Mouse (Mus musculus): Measurements from ENCODE around the gene Odc1.
A peak's percentile ranks its signal among the peaks of the same experiment; 100 is the strongest.
"Not testable (repeated sequence)": the region's sequence is repeated elsewhere in the genome, so short reads cannot be mapped to it uniquely, and the experiment has no call there.

Odc1 gene

DNA sequence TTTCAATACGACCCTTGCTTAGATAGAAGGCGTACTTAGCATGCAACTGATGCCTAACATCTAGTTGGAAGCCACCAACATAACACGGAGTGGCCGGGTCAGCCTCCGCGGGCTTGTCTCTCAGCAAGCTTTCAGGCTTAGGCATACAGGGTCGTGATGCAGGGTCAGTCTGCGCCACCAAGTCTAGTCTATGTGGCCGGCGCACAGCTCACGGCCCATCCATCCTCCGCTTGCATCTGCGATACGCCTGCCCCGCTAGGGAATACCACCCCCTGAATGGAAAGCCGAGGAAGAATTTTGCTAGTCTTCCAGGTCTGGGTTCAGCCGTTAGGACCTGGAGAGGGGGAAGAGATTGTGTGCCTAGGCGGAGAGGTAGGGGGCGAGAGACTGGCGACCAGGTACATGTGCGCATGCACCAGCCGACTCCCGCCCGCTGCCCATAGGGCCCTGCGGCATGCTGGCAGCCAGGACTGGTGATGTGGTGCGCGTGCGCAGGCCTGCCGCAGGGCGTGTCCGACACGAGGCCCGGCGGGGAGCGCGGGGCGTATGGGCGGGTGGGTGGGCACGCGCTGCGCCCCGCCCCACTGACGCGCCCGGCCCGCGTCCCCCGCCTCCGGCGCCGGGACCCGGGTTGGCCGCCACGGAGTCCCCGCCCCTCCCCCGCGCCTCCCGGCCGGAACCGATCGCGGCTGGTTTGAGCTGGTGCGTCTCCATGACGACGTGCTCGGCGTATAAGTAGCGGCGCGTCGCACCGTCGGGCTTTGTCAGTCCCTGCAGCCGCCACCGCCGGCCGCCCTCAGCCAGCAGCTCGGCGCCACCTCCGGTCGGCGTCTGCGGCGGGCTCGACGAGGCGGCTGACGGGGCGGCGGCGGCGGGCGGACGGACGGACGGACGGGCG lies at the start of gene Odc1:
TSS of gene Odc1 (plus strand) at position 586 of the 898 bp plus-strand sequence.
- peak; percentile 99 for DNase-seq

DNA sequence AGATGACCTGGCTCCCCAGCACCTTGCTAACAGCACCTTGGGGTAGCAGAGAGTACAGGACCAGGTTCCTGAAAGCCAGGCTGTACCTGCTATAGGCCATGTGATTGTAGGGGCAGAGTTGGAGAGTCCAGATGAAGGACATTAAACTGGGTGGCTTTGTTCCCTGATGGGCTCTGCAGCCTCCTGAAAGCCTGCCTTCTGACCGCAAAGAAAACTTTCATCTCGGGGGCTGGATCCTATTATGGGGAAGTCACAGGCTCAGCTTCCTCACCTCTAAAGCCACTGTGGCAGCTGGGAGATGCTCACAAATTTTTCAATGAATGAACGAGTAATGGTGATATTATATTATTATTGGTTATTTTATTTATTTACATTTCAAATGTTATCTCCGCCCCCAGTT lies 49.8 kb upstream of the Odc1 start:
- DNase-seq, result no peak

DNA sequence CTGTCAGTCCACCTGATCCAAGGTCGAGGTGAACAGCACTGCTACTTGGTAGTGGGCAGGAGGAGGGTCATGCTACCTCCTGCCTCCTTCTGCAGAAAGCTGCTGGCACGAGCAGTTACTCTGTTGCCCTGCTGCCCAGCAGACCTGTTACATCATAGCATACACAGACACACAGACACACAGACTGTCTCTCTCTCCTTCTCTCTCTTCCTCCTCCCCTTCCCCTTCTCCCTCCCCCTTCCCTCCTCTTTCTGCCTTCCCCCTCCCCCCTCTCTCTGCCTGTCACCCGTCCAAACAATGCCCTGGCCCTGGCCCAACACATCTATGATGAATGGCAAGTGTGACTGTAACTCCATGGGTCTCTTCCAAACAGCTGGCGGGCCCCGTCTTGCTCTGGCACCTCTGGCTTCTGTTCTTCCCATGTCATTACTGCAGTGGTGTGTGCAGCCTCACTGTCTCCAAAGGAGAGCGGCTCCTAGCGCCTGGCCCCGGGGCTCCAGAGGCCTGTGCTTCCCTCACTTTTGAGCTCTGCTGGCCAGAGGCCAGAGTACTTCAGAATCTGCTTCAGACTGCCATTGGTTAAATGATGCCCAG lies 48.6 kb upstream of the Odc1 start:
- DNase-seq, result peak; percentile 77 to 84

DNA sequence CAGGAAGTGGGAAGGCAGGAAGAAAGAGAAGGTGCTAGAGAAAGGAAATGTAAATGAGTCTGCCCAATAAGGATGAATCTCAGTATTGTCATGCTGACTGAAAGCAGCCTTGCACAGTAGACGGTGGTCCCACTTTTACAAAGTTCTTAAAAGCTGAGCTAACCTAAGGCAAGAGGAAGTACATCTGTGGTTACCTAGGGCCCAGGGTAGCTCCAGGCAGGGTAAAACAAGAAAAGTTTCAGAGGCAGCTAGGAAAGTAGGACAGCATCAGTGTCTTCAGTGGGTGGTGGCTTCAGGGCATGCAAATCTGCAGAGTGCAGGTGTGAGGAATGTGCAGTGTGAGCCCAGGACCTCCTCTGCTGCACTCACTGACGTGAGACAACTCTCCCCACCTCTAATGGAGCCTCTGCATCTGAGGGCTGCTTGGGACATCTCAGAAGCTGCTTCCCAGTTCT lies 38.9 kb upstream of the Odc1 start:
- no peak for DNase-seq

DNA sequence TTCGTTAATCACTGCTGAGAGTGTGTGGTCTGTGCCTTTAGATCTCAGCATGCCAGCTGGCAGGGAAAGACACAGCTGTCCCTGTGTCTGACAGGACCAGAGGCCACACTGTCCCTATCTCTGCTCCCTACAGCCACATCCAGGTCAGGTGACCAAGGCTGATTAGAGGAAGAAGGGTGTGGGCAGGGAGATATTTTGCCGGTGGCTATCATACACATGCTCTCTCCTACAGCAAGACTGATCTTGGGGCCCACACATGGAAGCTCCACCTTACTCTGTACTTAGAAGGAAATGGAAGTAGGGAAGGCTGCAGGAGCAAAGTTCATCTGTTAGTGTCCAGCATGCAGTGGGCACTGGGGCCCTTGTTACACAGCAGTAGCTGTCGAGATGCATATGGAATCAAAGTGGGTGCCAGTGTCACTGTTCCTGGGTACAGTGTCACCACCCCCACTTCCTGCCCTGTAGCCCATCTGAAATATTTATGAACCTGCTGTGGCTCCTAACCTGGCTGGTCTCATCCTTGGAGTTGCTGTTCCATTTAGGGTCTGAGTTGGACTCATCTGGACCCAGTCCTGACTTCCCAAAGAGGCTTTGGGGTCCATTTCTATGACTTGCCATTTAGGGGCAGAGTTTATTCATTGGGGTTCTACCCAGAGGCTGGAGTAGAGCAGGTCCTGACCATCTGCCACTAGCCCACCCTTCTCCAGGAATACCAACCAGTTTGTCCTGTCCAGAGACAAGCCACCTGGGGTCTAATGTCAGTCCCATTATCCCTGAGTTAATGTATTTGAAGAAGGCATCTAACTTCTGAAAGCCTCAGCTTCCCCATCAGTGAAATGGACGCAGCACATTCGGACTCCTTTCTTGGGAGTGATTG lies 38.2 kb upstream of the Odc1 start:
- DNase-seq, result peak in 1 of 2 experiments; percentile 12

DNA sequence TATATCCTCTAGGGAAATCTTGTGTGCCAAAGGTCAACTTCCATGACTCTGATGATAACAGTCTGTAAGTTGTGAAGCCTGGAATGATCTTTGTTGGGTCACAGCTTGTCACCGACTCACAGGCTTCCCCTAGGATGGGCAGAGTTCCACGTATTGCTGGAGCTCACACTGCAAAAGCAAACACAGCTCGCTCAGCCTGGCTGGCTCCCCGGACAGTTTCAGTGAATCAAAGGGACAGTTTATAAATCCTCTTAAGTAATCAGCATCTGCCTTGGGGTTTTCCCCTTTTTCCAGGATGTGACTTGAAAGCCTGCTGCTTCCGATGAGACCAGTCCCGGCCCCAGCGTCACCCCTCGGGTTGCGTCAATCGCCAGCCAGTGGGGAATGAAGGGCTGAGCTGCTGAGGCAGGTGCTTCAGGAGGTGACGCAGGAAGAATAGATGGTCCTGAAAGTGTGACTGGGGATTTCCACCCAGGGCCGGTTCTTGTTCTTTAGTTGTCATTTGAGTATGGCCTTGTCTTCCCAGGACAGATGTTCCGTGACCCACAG lies 37.5 kb upstream of the Odc1 start:
- peak; percentile 56 to 76 for DNase-seq

DNA sequence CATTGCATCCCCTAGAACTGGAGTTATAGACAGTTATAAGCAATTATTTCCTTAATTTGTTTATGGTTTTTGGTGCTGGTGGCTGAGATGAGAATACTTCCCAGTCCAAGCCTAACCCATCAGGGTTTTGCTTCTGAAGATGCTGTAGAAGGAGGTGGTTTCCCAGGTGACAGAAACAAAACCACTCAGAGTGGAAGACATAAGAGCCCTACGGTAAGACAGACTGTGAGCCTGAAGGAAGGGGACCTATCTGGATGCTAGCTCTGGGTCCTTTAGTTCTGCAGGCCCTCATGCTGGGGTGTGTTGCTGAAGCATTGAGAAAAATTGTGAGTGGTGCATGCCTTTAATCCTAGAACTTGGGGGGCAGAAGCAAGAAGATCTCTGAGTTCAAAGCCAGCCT lies 35.3 kb upstream of the Odc1 start:
- no peak for DNase-seq

DNA sequence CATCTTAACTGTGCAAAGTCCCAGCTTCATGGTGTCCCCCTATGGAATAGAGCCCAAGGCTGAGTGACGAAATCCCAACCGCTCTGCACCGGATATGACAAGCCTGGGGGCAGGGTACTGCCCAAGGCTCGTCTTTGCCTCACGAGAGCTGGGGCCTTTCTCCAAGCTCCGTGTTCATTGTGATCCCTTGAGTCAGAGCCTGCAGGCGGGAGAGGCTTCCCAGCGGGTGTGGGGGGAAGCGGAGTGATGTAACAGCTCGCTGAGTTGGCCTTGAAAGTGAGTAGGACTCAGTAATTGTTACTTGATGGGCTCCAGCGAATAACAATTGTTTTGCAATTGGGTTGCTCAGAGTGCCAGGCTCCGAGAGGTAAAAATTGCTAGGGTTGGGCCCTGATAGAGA lies 34.4 kb upstream of the Odc1 start:
- peak; percentile 25 to 27 for DNase-seq

DNA sequence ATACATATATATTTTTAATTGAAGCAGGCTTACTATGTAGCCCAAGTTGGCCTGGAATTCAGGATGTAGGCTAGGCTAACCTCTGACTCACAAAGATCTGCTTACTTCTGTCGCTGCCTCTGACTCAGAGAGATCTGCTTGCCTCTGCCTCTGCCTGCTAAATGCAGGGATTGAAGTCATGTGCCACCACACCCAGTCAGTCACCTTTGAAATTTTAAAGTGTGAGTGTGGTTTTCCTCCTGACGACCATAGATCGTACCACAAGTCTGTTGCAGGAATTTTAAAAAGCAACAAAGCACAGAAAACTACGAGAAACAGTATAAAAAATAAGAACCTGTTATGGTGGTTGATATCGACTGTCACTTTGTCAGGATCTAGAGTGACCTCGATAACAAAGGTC lies 33.6 kb upstream of the Odc1 start:
- DNase-seq, result no peak

DNA sequence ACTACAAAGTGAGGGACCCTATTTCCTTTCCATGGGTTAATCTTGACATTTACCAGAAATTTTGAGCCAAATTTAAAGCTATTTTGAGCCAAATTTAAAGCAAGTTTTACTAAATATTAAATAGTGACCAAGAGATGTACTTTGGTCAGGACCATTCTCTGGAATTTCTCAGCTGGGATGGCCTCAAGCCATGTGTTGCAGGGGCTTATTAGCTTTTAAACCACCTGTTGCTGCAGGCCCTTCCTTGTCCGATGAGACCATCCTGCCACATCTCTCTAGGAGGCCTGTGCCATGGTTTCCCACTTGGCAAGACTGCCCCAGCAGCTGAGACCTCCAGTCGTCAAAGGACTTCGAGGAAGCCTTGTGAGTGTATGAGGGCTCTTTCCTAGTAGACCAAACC lies 15.4 kb upstream of the Odc1 start:
- no peak for DNase-seq

DNA sequence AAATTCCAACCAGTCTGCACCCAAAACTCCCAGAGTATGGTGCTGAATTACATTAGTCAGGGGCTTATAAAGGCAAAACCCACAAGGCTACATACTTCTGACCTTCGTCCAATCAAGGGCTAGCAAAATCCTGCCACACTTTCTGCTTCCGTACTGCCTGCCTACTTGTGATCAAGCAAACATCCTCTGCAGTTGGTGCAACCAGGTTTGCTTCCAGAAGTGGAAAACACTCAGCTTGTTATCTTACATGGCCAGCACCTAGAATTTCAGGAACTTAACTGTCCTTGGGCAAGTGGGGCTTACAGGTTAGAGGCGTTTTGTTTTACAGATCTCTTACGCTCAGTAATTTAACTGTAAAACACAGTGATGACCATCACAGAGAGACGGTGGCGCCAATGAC lies 14.9 kb upstream of the Odc1 start:
- DNase-seq, result no peak

DNA sequence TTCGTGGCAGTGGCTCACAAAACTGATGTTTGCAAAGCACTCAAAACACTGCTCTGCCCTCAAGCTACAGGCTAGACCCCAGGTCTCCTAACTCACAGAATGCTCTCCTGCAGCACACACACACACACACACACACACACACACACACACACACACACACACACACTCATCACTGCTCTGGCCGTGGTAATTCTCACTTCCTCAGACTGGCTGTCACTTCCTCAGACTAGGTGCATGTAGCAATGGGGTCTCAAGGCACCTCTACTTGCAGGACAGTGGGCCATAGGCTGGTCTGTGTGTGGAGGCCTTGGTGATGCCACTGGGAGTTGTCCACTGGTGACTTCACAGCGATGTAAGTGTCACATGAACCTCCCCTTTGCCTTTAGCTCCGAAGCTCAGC lies 13.8 kb upstream of the Odc1 start:
- no peak for DNase-seq

DNA sequence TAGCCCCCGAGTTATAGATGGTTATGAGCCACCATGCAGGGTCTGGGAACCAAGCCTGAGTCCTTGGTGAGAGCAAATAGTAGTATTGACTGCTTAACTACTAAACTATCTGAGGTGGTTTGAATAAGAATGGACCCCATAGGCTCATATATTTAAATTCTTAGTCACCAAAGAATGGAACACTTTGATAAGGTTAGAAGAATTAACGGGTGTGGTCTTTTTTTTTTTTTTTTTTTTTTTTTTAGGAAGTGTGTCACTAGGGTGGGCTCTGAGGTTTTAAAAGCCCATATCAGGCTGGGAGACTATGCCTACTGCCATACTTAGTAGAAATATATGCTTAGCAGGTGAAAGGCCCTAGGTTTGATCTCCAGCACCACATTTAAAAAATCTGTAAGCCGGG lies 8.4 kb upstream of the Odc1 start:
- DNase-seq, result no peak

DNA sequence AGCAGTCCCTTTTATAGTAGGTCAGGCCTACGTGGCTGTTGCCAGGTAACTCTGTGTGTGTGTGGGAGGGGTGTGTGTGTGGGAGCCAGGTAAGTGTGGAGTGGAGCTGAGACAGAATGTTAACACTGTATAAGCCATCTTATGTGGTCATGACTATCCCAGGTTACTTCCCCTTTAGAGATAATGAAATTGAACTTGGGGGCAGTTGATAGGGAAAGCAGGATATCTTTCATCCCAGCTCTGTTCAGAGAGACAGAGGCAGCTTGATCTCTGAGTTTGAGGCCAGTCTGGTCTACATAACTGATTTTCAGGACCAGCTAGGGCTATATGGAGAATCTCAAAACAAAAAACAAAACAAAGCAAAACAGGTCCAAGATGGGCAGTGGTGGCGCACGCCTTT lies 7.4 kb upstream of the Odc1 start:
- DNase-seq, result no peak

DNA sequence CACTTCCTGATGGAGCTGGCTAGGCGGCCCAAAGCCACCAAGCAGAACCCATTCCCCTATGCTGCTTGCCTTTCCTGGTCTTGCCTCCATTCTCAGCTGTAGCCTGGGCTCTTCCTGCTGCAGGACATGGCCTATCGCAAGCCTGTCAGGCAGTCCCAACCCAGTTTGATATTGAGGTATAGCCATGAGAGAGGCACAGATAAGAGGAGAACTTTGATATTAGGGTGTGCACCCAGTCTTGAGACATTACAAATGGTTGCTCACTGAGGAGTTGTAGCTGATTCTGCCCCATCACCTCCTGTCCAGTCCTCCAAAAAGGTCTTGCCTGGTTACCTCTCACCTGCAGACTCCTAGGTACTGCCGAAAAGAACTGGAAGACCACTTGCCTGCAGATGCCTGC lies 6.5 kb upstream of the Odc1 start:
- no peak for DNase-seq

DNA sequence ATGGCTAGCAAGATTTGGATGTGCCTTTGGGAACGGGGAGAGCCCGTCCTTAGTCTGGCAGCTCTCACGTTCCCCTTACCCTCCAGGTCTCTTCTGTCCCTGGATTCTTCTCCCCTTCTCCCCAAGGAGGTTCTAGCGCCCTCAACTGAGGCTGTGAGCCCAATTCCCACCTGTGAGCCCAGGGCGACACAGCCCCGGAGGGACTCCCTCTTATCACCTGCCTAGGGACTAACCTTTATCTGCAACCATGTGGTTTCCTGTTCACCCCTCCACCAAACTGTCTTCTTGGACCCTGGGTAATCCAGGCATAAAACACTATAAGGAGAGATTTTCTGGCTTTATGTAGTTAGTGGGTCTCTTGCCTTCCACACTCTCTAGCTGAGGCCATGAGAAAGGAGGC lies 5.6 kb upstream of the Odc1 start:
- no peak for DNase-seq

DNA sequence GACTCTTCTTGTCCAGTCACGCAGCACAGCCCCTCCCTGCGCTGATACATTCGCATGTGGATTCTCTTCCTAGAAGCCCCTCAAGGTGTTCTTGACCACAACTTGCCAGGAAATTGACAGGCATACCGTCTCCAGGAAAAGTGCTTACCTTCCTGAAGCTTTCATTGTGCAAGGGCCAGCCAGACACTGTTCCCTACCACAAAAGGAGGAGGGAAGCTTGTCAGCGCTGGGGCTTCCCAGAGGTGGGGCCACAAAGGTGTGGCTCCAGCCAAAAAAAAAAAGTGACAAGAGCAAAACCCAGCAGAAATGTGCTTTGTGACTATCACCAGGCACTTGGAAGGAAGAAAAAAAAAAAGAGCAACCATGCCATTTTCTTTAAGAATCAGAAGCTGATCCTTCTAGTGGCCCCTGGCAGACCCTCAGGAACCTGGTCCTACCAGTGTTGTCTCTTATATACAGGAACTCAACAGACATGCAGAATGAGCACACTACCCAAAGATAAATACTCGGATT lies 4.5 kb upstream of the Odc1 start:
- DNase-seq, result no peak

DNA sequence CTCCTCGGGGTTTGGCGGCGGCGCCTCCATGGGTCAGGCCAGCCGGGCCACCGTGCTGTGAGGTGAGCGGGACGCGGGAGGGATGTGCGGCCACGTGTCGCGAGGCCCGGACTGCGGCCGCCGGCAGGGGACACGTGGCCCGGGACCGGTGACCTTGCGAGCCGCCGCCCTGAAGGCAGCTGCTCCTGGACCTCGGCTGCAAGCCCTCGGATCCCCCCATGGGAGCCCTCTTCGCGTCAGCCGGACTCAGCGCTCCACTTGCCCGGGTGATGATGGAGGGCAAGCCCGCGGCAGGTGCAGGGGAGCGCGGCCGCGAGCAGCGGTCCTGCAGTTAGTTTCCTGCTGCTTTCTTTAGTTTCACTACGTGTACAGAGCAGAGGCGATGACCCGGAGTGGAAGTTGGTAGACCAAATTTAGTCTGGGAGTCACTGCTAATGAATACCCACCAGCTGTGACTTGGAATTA lies 545 bp downstream of the Odc1 start:
- no peak for DNase-seq

DNA sequence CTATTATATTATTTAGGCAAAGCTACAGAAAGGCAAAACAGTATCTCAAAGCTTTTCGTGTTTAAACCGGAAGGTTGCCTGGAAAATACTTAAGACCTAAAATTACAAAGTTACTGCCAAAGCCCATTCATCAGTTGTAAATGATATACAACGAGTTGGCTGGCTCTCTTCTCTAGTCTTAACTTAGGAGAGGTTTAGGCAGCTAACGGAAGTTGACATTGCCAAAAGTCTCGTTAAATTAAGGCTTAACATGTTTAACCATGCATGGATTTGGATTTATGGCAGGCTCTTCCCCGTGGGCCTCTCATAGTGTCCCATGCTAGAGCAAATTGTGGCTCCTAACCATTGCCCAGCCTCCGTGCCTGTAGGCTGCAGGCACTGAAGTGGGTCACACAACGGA lies 1.3 kb downstream of the Odc1 start:
- peak in 1 of 2 experiments; percentile 33 for DNase-seq

DNA sequence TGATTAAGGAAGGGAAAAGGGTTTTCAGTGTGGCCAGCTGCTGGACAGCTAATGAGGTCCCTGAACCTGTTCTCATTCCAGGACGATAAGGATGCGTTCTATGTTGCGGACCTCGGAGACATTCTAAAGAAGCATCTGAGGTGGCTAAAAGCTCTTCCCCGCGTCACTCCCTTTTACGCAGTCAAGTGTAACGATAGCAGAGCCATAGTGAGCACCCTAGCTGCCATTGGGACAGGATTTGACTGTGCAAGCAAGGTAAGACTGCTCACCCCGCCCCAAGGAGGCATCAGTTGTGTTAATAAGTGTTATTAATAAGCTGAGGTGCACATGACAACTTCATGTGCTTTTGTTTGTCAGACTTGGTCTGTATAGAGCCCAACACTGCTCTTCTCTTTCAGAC lies 3.0 kb downstream of the Odc1 start:
- not testable (repeated sequence) for DNase-seq

DNA sequence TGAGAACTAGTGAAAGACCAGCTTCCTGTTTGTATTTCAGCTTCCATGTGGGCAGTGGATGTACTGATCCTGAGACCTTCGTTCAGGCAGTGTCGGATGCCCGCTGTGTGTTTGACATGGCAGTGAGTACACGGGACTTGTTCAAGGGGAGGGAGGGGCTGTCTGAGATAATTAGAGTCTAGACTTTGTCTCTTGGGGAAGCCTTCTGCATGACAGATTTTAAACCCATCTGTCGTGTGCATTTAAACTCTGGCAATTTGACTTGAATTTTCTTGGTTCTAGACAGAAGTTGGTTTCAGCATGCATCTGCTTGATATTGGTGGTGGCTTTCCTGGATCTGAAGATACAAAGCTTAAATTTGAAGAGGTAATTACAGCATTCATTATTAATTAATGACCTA lies 3.9 kb downstream of the Odc1 start:
- DNase-seq, result no peak

DNA sequence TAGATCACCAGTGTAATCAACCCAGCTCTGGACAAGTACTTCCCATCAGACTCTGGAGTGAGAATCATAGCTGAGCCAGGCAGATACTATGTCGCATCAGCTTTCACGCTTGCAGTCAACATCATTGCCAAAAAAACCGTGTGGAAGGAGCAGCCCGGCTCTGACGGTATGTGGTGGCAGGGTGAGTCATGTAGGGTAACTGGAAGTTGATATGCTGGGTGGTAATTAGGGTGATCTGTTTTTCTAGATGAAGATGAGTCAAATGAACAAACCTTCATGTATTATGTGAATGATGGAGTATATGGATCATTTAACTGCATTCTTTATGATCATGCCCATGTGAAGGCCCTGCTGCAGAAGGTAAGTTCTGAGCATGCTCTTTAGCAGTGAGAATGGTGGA lies 4.8 kb downstream of the Odc1 start:
- not testable (repeated sequence) for DNase-seq

Measured in kidney, postnatal 4 days (tissue).